Mouse (Mus musculus): ENCODE measurements around the gene Slc6a6. TPM values are rescaled to one million over a fixed set of nuclear protein-coding genes. Genes with fewer than 3 reads are reported as not detected.

Slc6a6 gene
- total and polyA plus RNA-seq, 3 experiments, result 28.4 to 56.0 (median 31.3) TPM

DNA sequence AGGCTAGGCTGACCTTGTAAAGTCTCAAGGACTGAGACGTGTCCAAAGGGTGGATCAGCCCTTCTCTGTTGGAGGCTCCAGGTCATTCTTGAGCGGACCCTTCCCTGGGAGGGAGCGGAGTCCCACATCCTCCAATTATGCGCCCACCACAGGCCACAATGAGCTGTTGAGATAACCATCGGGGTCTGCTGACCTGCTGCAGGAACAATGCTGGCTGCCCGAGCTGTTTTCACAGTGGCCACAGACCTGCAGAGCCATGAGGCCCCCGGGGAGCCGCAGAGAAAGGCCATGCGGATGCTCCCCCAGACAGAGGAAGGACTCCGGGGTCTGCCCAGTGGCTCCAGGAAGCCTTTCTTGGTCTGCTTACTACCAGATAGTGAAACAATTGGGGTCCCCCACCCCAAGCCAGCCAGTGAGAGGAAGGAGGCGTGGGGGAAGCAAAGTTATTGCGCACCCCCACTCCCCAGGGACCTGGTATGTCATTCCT, 37.4 kb downstream of the Slc6a6 start:
- no peaks in the 10 kb centered on the region for H3K9me3 ChIP-seq (replicated peaks; ENCODE audit: low read length)
- no peak for DNase-seq (ENCODE audit: extremely low read depth)
- no peak overlapping the region for H3K9ac ChIP-seq (ENCODE audit: insufficient read depth, low read depth)
- H3K79me2 ChIP-seq (replicated peaks; ENCODE audit: control insufficient read depth, extremely low read depth, insufficient read depth, poor library complexity, severe bottlenecking), result no peaks in the 10 kb centered on the region
- no peak overlapping the region for H3K4me3 ChIP-seq (replicated peaks in 1 of 3; ENCODE audit: low read depth in 2 of 3, low read length in 2 of 3, poor library complexity in 1 of 3)
- peaks cover 21 to 91% of the 10 kb centered on the region in 2 experiments for H3K36me3 ChIP-seq (replicated peaks in 1 of 2; ENCODE audit: control insufficient read depth in 1 of 2, insufficient read depth in 1 of 2, low read length in 1 of 2)
- no peak for TF ChIP-seq EP300 (IDR thresholded peaks at IDR 0.05; ENCODE audit: low read length)
- no peak for TF ChIP-seq GABPA (IDR thresholded peaks at IDR 0.05; ENCODE audit: insufficient replicate concordance, low read depth, low read length)
- TF ChIP-seq NRF1 (IDR thresholded peaks at IDR 0.05; ENCODE audit: low read depth, low read length), result no peak
- no peak for TF ChIP-seq CHD2 (IDR thresholded peaks at IDR 0.05; ENCODE audit: low read length)
- no peak for TF ChIP-seq SMC3 (IDR thresholded peaks at IDR 0.05; ENCODE audit: low read depth, low read length)
- TF ChIP-seq TCF12 (IDR thresholded peaks at IDR 0.05; ENCODE audit: low read depth, low read length), result no peak
- TF ChIP-seq TBP (conservative IDR thresholded peaks at IDR 0.05; ENCODE audit: low read depth, low read length), result no peak
- no peak for TF ChIP-seq MXI1 (IDR thresholded peaks at IDR 0.05; ENCODE audit: low read depth, low read length)
- TF ChIP-seq CHD1 (IDR thresholded peaks at IDR 0.05; ENCODE audit: low read depth, low read length), result no peak
- TF ChIP-seq MAFK (IDR thresholded peaks at IDR 0.05; ENCODE audit: insufficient replicate concordance, low read length), result no peak
- TF ChIP-seq USF1 (IDR thresholded peaks at IDR 0.05; ENCODE audit: low read depth, low read length), result no peak
- TF ChIP-seq MYC (IDR thresholded peaks at IDR 0.05; ENCODE audit: low read depth, low read length), result no peak
- no peak for TF ChIP-seq KAT2A (IDR thresholded peaks at IDR 0.05; ENCODE audit: insufficient replicate concordance, low read length)
- no peak for TF ChIP-seq POLR2A (IDR thresholded peaks at IDR 0.05; ENCODE audit: low read depth, low read length)
- TF ChIP-seq RCOR1 (conservative IDR thresholded peaks at IDR 0.05; ENCODE audit: low read depth, low read length), result no peak
- TF ChIP-seq JUN (IDR thresholded peaks at IDR 0.05; ENCODE audit: insufficient read depth, low read depth, low read length), result no peak
- TF ChIP-seq USF2 (conservative IDR thresholded peaks at IDR 0.05; ENCODE audit: low read depth, low read length), result no peak
- TF ChIP-seq CTCF (conservative IDR thresholded peaks at IDR 0.05 in 1 of 2, IDR thresholded peaks at IDR 0.05 in 1 of 2; ENCODE audit: low read depth in 2 of 2, low read length in 2 of 2), result no peak
- no peak for TF ChIP-seq ELF1 (IDR thresholded peaks at IDR 0.05; ENCODE audit: low read depth, low read length)
- TF ChIP-seq MEF2A (IDR thresholded peaks at IDR 0.05; ENCODE audit: borderline replicate concordance, low read depth, low read length), result no peak
- H3K4me2 ChIP-seq (ENCODE audit: insufficient read depth, low read depth, poor library complexity, severe bottlenecking), result no peak overlapping the region
- no peaks in the 10 kb centered on the region for H3K27me3 ChIP-seq (replicated peaks)
- H3K4me1 ChIP-seq (ENCODE audit: control insufficient read depth in 1 of 2, insufficient read depth in 2 of 2), result peaks cover 0 to under 1% of the 10 kb centered on the region in 2 experiments; a peak in 2 of 4 replicates
- dilution Hi-C loops (cut with MboI; ENCODE audit: extremely low pct_ligation_motif_present, extremely low pct_unique_long_range_greater_than_20kb, low sequenced_read_pairs), result no loop called here
- no peak overlapping the region for H3K27ac ChIP-seq (ENCODE audit: insufficient read depth, low read depth)
- in situ Hi-C loops (cut with MboI; ENCODE audit: low pct_ligation_motif_present, low pct_unique_long_range_greater_than_20kb, low sequenced_read_pairs), result no loop called here

DNA sequence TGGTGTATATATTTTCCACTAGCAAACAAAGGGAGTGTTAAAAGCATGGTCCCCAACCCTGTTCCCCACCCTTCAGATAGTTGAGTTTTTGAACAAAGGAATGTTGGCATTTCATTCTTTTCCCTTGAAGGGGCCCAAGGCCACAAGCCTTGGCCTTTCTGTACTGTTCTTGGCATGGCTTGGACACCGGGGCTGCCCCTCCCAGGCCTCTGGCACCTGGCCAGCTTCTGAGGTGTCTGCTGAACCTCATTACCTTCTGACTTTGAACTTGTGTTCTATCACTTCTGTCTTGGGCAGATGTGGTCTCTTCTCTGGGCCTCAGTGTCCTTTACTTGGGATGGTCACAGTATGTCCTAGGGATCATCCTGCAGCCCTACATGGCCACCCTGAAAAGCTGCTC, 43.5 kb downstream of the Slc6a6 start:
- no peaks in the 10 kb centered on the region for H3K79me2 ChIP-seq (replicated peaks; ENCODE audit: control insufficient read depth, extremely low read depth, insufficient read depth, poor library complexity, severe bottlenecking)
- in situ Hi-C loops (cut with MboI; ENCODE audit: low pct_ligation_motif_present, low pct_unique_long_range_greater_than_20kb, low sequenced_read_pairs), result no loop called here

More for the DNA sequence above, 43.5 kb downstream of the Slc6a6 start:
- H3K9me3 ChIP-seq (replicated peaks; ENCODE audit: low read length), result no peaks in the 10 kb centered on the region
- H3K4me3 ChIP-seq (replicated peaks in 1 of 3; ENCODE audit: low read depth in 2 of 3, low read length in 2 of 3, poor library complexity in 1 of 3), result no peak overlapping the region
- TF ChIP-seq TBP (conservative IDR thresholded peaks at IDR 0.05; ENCODE audit: low read depth, low read length) (no peak), CTCF (conservative IDR thresholded peaks at IDR 0.05 in 1 of 2, IDR thresholded peaks at IDR 0.05 in 1 of 2; ENCODE audit: low read depth in 2 of 2, low read length in 2 of 2) (no peak), EP300 (IDR thresholded peaks at IDR 0.05; ENCODE audit: low read length) (no peak), MEF2A (IDR thresholded peaks at IDR 0.05; ENCODE audit: borderline replicate concordance, low read depth, low read length) (no peak), POLR2AphosphoS2 (IDR thresholded peaks at IDR 0.05; ENCODE audit: low read depth, low read length) (no peak), CHD1 (IDR thresholded peaks at IDR 0.05; ENCODE audit: low read depth, low read length) (no peak), RAD21 (IDR thresholded peaks at IDR 0.05; ENCODE audit: low read depth, low read length) (no peak), ZKSCAN1 (IDR thresholded peaks at IDR 0.05; ENCODE audit: borderline replicate concordance, low read depth, low read length) (no peak), ZNF384 (IDR thresholded peaks at IDR 0.05; ENCODE audit: low read depth, low read length) (no peak), JUN (IDR thresholded peaks at IDR 0.05; ENCODE audit: insufficient read depth, low read depth, low read length) (no peak), USF2 (conservative IDR thresholded peaks at IDR 0.05; ENCODE audit: low read depth, low read length) (no peak), PAX5 (IDR thresholded peaks at IDR 0.05; ENCODE audit: low read length) (no peak), MAFK (IDR thresholded peaks at IDR 0.05; ENCODE audit: insufficient replicate concordance, low read length) (no peak), HCFC1 (IDR thresholded peaks at IDR 0.05; ENCODE audit: low read depth, low read length) (no peak), NELFE (IDR thresholded peaks at IDR 0.05; ENCODE audit: low read depth, low read length) (no peak), TCF12 (IDR thresholded peaks at IDR 0.05; ENCODE audit: low read depth, low read length) (no peak)
- no peak for DNase-seq (ENCODE audit: extremely low read depth)
- H3K4me2 ChIP-seq (ENCODE audit: insufficient read depth, low read depth, poor library complexity, severe bottlenecking), result no peak overlapping the region
- H3K4me1 ChIP-seq (ENCODE audit: control insufficient read depth in 1 of 2, insufficient read depth in 2 of 2), result peaks cover 4 to 20% of the 10 kb centered on the region in 2 experiments; a peak in 2 of 4 replicates
- H3K27ac ChIP-seq (ENCODE audit: insufficient read depth, low read depth), result no peak overlapping the region
- H3K9ac ChIP-seq (ENCODE audit: insufficient read depth, low read depth), result no peak overlapping the region
- dilution Hi-C loops (cut with MboI; ENCODE audit: extremely low pct_ligation_motif_present, extremely low pct_unique_long_range_greater_than_20kb, low sequenced_read_pairs), result no loop called here
- H3K36me3 ChIP-seq (replicated peaks in 1 of 2; ENCODE audit: control insufficient read depth in 1 of 2, insufficient read depth in 1 of 2, low read length in 1 of 2), result peaks cover 29 to 100% of the 10 kb centered on the region in 2 experiments
- no peaks in the 10 kb centered on the region for H3K27me3 ChIP-seq (replicated peaks)
